Mouse (Mus musculus): ENCODE measurements at regions not wholly inside any gene's neighbourhood (a gene's known extent, or its start where the extent isn't known, plus 50 kb on each side); places are given as distances from the start of the nearest gene placed in this dataset.

DNA sequence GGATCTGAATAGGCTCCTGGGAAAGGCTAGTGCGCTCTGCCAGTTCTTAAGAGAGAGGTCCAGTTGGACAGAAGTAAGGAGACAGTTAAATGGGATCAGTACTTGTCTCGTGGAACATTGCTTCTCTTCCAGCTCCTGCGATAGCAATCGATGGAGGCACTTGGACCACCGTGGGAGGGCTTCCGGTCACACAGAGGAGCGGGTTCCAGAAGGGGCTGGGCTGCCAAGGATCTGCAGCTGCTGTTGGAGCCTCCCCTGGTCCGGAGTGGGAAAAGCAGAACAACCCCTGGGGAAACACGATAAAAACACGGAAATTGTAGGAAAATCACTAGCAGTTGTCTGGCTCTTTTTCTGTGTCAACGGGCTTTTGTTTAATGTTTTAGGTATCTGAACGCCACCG, 252.3 kb upstream of the Gm5148 start:
- in situ Hi-C loops (cut with MboI, MseI), result no loop called here

DNA sequence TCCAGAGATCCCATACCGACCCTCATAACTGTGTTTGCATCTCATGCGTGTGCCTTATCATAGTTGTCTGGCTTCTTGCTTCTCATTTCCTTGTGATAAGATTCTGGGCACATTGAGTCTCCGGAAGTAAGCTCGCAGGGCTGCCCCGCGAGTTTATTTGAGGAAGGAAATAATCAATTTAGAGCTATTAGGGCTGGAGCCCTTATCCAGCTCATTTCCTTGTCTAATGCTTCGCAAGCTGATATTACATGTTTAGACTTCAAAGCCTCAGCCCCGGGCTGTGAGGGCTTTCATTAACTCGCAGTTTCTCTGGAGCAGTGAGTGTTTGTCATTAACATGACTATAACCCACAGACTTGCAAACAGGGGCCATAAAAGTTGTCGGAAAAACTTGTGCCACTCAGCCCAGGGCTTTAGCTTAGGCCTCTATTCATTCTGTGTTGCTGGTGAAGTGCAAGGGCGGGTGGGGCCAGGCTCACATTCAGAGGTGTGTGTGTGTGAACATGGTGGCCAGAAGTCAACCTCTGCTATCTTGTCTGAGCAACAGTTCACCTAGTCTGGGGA, 251.0 kb upstream of the Gm5148 start:
- in situ Hi-C loops (cut with MboI, MseI), result no loop called here

DNA sequence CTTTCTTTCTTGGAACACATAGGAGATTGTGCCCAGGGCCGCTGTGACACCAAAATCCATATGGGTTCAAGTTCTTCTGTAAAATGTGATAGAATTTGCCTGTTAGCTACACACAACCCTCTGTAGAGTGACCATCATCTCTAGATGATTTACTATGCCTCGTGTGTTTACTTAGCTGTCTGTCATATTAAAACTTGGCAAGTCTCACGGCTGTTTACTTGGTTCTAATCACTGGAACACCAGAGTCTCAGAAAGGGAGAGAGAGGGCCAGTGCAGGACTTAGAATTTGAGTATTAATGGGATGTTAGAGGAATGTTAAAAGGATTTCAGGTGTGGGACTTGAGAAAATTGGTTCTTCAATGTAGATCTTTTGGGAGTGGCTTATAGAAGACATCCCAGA, 248.6 kb upstream of the Gm5148 start:
- in situ Hi-C loops (cut with MboI, MseI), result no loop called here

DNA sequence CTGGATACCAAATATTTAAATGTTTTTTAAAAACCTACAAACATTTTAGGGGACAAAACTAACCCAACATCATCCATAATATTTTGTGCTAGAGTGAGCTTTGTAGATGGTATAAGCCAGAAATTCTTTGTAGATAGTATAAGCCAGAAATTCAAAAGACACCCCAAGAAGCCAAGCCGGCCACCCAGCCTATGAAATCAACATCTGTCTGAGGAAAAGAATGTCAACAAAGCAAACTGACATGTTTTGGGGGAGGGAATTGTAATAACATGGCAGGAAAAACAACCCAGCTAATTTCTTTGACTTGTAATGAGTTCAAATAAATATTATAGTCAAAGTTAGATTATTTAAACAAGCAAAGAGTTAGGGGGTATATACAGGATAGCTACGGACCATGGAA, 246.9 kb upstream of the Gm5148 start:
- in situ Hi-C loops (cut with MboI, MseI), result no loop called here

DNA sequence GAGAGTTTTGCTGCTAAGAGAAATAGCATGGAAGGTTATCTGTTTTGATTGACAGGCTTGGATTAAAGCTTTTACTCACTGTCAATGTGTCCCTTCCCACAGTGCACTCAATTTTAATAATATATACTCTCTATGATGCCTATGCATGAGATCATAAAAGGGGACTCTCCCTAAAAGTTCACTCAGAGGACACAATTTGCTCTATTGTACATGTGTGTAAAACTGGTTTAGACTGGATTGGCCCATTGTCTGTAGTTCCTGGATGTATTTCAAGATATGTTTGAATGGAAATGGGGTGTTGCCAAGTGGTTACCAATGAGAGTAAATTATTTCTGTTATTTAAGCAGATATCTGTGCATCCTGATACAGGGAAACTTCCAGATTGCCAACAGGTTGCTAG, 244.4 kb upstream of the Gm5148 start:
- in situ Hi-C loops (cut with MboI, MseI), result no loop called here

DNA sequence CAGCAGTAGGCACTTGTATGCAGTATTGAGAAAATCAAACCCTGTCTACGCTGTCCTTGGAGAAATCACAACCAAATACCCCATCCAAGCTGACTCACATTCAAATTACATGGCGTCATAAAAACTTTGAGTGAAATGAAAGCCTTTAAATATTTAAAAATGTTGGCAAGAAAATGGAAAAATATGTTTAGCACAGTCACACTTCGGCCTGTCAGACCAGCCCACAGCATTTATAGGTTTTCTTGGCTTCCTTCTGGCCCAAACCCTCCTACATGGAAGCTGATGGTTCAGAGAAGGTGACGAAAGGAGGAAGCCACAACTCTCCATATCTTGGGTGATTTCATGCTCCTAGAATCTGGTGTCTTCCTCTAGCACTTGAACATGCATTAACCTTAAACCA, 240.9 kb upstream of the Gm5148 start:
- in situ Hi-C loops (cut with MboI, MseI), result no loop called here

DNA sequence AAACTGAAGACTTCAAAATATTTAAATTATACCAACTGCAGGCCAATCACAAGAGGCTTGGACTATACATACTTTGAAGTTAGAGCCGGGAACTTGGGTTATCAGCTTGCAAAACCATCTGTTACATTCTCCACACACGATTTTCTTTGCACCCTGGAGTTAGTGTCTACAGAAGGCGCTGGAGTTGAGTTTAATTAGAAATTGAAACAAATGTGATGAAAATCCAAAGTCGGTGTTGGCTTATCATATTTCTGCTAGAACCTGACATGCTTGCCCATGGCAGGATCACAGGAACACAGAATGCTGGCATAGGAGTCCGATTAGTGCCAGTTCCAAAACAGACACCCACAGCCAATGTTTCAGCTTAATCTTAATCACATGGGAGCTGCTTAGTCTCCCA, 239.8 kb upstream of the Gm5148 start:
- in situ Hi-C loops (cut with MboI, MseI), result no loop called here

DNA sequence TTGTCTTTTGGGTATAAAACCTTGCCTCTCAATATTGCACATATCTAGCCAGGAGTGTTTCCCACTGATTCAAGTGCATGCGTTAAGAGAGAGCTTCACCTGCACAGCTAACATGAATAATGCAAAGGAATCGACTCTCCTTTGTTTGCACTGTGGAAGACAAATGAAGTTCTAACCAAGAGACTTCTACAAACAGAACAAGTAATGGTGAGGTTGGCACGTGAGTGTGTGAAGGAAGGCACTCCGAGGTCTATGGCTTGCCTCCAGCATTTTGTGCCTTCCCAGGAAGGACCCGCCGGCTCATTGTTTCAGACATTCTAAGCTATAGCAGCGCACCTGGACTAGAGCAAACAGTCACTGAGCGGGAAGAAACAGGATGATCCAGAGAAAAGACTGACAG, 238.5 kb upstream of the Gm5148 start:
- in situ Hi-C loops (cut with MboI, MseI), result no loop called here

DNA sequence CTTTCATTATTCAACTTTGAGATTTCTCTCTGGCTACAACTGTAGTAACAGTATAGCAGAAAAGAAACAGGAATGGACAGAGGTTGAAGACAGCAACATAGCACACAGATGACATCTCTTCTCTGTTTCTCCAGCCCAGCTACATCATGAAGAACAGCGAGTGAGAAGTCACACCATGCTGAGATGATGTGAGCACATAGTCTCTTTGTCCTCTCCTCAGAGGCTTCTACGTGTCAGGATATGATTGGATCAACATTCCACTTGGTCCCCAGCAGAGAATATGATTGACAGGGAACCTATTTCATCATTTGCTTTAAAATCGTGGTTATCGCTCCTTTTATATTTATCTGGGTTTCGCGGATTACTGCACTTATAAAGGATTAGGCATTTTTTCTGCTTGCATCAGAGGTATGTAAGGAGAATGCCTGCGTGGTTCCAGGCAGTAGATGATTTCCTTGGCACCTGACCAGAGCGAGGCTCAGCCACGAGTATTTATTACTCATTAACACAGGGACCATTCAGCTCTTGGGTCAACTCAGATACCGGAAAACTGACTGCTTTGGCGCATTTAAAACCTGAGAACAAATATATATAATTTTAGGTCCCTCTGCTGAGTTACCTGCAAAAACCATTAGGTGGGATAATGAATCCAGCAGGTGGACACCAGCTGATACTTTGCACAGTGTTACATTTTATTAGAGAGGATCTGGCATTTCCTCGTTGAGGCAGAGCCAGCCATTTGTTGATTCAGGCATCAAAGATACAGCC, 237.9 kb upstream of the Gm5148 start:
- in situ Hi-C loops (cut with MboI, MseI), result no loop called here

DNA sequence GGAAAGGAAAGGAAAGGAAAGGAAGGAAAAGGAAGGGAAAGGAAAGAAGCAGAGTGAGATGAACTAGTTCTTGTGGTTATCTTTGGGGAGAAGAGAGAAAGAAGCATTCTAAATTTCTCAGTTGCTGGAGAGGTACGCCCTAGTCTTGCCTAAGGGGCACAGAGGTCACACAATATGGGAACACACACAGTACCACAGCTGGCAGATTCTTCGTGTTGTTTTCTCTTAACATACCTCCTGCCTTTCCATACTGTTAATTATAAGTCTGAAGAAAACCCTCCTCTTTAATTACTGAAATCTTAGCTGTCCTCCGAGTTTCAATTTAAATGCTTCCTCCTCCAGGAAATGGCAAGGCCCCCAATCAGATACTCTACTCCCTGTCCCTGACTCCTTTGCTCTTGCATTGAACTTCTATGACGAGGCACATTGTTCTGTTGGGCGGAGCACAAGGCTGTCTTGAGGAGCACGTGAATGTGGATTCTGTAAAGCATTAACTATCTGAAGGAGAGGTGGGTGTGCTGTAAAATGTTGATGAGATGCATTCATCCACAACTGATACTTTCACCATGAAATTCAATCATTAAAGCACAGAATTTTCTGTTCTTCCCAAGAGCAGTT, 234.2 kb upstream of the Gm5148 start:
- in situ Hi-C loops (cut with MboI, MseI), result no loop called here

DNA sequence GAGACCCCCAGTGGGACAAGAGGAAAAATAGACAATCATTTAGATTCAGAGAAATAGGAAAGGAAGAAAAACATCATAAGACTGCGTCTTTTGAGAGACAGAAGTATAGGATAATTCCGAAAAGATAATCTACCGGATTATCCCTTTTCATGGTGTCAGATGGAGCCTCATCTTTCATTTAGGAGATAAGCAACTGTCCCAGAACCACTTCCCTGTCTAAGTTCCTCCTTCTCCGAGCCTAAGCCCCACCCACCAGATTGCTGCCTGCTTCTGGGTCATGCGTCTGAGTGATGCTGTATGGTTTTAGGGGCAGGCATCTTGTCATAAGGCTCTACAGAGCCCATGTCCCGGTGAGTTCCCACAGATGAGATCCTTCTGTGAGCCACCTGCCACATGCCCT, 232.3 kb upstream of the Gm5148 start:
- in situ Hi-C loops (cut with MboI, MseI), result no loop called here

DNA sequence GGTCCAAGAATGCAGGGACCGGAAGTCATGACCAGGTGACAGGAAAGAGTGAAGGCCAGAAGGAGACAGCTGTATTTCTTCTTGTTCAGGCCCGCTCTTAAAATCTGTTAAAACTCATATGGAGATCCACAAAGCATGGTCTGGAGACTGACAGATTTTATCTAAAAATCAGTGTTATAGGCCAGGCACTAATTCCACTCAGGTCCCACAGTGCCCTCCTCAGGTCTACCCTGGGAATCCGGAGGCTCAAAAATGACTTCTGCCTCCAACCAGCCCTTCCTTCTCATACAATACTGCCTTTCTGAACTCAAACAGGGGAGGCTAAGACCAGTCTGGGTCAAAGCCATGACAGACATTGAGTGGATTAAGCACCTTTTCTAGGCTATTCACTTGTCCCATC, 228.6 kb upstream of the Gm5148 start:
- in situ Hi-C loops (cut with MboI, MseI), result no loop called here

DNA sequence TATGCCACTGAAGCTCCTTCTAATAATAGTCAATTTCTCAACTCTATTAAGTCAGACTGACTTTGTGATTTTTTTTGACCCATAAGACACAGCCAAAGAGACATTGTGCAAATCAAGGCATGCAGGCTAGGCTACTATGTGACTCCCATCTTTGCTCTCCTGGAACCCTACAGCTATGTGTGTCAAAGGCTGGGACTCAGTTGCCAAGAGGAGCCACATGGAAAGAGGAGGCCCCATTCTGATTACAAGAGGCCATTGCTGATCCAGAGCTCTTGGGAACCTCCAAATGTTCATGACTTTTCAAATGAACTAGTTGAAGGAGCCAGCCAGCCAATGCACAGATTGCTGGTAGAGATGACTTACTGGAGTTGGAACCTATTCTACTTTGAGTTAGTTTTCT, 228.0 kb upstream of the Gm5148 start:
- in situ Hi-C loops (cut with MboI, MseI), result no loop called here

DNA sequence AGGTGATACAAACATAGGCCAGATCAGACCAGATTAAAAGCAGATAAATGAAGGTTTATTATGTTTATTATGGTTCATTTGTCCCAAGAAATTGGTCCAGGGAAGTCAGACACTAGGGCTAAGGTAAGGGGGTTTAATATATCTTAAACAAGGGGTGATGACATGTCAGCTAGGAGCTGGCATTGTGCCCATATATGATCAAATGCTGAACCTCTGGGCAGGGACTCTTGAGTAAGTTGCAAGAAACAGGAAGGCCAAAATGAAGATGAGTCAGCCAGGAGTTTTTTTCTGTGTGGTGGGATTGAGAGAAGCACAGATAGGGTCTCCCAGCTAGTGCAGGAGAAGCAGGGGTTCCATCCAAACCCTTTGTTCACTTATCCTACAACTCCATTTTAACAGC, 219.4 kb upstream of the Gm5148 start:
- in situ Hi-C loops (cut with MboI, MseI), result loop anchor here (5.0 to 25.0 kb wide), 2 partner anchors 79 to 1919 kb away; no protein-coding TSS in a partner anchor

DNA sequence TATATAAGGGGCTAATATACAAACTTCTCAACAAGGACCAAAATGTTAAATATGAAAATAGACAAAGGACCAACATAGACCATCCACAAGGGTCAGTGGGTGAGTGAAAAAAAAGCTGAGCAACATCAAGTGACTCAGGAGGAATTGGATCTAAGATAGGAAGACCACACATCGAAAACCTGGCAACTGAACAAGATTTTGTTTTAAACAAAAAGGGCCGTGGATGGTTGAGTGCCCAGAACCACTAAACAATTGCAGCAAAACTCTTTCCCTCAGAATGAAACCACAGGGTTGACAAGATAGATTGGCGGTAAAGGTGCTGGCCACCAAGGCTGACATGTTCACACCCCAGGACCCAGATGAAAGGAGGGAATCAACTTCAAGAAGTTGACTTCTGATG, 215.7 kb upstream of the Gm5148 start:
- in situ Hi-C loops (cut with MboI, MseI), result loop anchor here (5.0 to 25.0 kb wide), 2 partner anchors 82 to 1922 kb away; no protein-coding TSS in a partner anchor

DNA sequence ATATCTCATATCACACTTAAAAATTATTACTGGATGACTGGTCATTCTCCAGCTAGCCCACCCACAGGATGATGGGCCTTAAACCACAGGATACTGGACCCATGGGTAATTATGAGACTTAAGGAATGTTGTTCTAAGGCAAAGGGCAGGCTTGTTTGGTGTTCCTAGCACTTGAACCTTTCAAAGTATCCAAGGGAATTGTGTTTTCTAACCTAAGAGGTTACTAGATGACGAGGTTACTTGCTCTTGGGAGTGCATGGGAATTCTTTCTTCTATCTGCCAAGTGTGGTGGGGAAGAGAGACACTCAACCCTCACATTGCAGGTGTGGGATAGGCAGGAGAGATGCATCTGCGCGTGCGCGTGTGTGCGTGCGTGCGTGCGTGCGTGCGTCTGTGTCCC, 214.6 kb upstream of the Gm5148 start:
- in situ Hi-C loops (cut with MboI, MseI), result loop anchor here (25.0 kb wide), 1 partner anchor 1923 kb away; no protein-coding TSS in a partner anchor

DNA sequence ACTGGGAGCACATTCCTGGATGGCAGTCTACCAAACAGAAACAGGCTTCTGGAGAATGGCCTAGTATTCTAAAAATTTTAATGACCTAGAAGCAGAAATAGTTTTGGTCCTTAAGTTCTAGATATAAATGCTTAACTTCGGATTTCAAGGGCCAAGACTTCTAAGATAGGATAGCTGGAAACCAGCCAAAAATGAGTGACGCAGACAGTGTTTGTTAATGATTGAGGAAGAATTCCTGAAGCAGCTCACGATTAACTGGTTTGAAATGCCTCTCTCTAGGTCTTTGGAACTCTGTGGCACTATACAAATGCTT, 213.9 kb upstream of the Gm5148 start:
- in situ Hi-C loops (cut with MboI, MseI), result loop anchor here (25.0 kb wide), 1 partner anchor 1924 kb away; no protein-coding TSS in a partner anchor

DNA sequence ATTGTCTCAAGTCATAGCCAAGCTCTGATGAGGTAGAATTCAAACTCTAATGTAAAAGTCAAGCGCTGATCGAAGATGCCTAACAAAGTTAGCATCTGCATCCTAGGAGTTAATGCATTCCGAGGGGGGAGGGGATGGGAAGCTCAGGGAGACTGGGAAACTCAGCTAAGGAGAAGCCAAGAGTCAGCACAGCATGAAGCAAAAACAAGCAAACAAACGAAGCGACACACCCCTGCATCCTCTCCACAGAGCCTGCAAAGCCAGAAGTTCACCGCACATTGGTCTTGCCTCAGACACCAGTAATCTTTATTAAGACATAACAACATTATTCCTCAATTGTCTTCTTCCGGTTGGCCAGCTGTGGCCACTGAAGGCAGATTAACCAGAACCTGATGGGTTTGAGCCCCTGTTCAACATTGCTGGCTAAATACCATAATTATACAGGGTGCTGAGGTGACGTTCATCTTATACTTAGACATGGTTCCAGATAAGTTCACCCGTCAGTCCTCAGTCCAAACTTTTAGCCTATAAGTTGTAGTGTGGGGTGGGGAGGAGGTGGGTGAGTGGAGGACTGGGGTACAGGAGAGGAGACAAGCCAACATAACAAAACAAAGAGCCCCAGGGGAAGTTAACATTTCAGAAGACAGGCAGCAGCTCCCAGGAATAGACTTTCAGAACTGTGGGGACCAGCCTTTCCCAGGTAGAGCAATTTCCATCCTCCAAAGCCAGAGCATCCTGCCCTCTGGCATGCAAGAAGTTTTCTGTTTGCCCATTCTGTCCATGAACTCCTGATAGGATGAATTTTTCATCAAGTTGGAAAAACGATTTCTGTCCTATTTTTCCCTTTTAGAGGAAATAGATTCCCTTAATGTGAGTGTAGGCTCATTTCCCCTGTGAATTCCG, 213.3 kb upstream of the Gm5148 start:
- in situ Hi-C loops (cut with MboI, MseI), result loop anchor here (25.0 kb wide), 1 partner anchor 1925 kb away; no protein-coding TSS in a partner anchor

DNA sequence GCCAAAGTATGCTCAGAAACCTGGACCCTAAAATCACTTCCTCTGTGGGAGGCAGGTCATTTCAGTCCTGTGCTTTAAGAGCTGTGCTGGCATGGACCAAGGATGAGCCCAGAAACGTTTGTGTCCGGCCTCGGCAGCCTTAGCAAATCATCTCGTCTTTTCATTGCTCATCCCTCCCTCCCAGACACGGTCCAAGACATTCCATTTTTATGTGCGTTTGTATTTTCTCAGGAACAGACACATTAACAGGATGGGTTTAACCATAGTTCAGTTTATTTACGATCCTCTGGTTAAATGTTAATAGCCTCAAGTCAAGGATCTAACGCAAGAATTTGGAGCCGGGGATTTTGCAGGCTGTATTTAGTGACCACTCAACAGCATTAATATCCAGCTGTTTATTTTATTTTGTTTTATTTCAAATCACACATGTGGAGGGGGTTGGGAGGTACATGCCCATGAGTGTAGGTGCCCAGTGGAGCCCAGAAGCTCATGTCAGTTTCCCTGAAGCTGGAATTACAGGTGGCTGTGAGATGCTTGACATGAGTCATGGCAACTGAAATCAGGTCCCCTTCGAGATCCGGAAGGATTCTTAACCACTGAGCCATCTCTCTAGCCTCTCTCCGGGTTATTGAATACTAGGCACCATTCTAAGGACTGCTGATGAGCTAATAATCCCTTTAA, 212.1 kb upstream of the Gm5148 start:
- in situ Hi-C loops (cut with MboI, MseI), result loop anchor here (25.0 kb wide), 1 partner anchor 1926 kb away; no protein-coding TSS in a partner anchor

DNA sequence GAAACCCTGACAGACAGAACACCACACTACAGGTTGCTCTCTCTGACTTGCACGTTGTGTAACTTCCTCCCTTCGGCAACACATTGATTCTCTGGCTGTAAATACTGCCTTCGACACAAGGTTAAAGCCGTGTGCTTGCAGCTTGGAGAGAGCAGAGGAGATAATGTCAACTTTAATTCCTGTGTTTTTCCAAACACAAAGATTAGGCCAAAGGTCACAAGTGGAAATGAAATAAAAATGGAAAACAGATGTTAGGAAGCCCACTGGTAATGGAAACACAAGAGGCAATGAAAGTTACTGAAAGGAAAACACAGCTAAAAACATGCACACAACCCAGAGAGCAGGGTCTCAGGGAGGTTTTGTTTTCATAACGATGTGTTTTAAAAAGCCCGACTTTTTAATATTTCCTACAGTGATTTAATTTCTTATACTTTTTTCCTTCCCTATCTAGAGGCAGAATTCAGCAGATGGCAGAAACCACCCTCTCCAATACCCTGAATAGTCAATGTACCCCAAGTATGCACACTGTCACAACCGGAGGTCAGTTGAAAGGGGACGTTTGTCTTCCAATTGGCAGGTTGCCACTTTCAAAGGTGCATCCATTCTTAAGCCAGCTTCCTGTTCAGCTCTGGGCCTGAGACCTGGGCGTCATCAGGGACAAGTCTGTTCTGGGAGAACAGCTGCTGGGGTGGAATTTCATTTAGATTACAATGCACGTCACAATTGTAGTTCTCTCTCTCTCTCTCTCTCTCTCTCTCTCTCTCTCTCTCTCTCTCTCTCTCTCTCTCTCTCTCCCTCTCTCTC, 210.8 kb upstream of the Gm5148 start:
- in situ Hi-C loops (cut with MboI, MseI), result loop anchor here (25.0 kb wide), 1 partner anchor 1927 kb away; no protein-coding TSS in a partner anchor

All from T-helper 1 cell (primary cell).